Mouse (Mus musculus) stomach, postnatal 0 days (tissue): ENCODE results near the gene Ddx39b. TPM values are rescaled to one million over a fixed set of nuclear protein-coding genes. Genes with fewer than 3 reads are reported as not detected.
A peak's percentile ranks its signal among the peaks of the same experiment; 100 is the strongest.

Experiments
- ATAC-seq: fragments of 200-750 bp; cut with Nextera tagmentation; 2 replicates; pipeline ENCODE4 v1.8.0; 2017; ENCODE audit not compliant: low FRiP score, low TSS enrichment
- DNase-seq: peaks from one replicate; pipeline ENCODE4 v3.0.0-alpha.2; 2016; ENCODE audit warnings: low spot score
- H3K27ac ChIP-seq: fragments of 300-500 bp; sonication (generic); replicated peaks from 2 replicates; pipeline ENCODE4 v1.5.1; 2014; ENCODE audit warnings: mild to moderate bottlenecking, control low read depth
- H3K27me3 ChIP-seq: fragments of 300-500 bp; sonication (generic); 2 replicates; pipeline ENCODE4 v1.6.1; 2014; ENCODE audit warnings: low read length; ENCODE audit not compliant: control insufficient read depth, insufficient read depth
- H3K36me3 ChIP-seq: fragments of 300-500 bp; sonication (generic); 2 replicates; pipeline ENCODE4 v1.6.1; 2014; ENCODE audit warnings: low read length, mixed read lengths; ENCODE audit not compliant: control insufficient read depth, insufficient read depth
- H3K4me1 ChIP-seq: fragments of 300-500 bp; sonication (generic); replicated peaks from 2 replicates; pipeline ENCODE4 v1.6.1; 2014; ENCODE audit warnings: antibody characterized with exemption; ENCODE audit not compliant: control insufficient read depth, insufficient read depth
- H3K4me2 ChIP-seq: fragments of 300-500 bp; sonication (generic); replicated peaks from 2 replicates; pipeline ENCODE4 v1.6.1; 2014; ENCODE audit warnings: low read depth, mild to moderate bottlenecking, control low read depth, moderate library complexity
- H3K4me3 ChIP-seq: fragments of 300-500 bp; sonication (generic); 2 replicates; pipeline ENCODE4 v1.5.1; 2014; ENCODE audit warnings: low read depth, low read length, control low read depth
- H3K9ac ChIP-seq: fragments of 300-500 bp; sonication (generic); 2 replicates; pipeline ENCODE4 v1.6.1; 2014; ENCODE audit warnings: mild to moderate bottlenecking, low read length, control low read depth, mixed read lengths
- H3K9me3 ChIP-seq: fragments of 300-500 bp; sonication (generic); 2 replicates; pipeline ENCODE4 v1.6.1; 2016; ENCODE audit warnings: low read length; ENCODE audit not compliant: control insufficient read depth
- CTCF ChIP-seq: IDR thresholded peaks from 2 replicates; pipeline ENCODE4 v1.5.1; 2016; ENCODE audit warnings: antibody characterized with exemption, low read depth, mild to moderate bottlenecking, moderate library complexity
- EP300 ChIP-seq: optimal IDR thresholded peaks from 2 replicates; pipeline ENCODE3; 2016; ENCODE audit warnings: antibody characterized with exemption
- WGBS: fragments of 180-500 bp; shearing (Covaris S2); extraction: QIAGEN DNeasy Blood & Tissue Kit; methylation state at CpG from one replicate; pipeline ENCODE4 v1.1.7; 2014; 5-methylcytosine and 5-hydroxymethylcytosine counted together
- polyA plus RNA-seq: library from polyadenylated mRNA; unstranded; fragments of >200 nt; fragmentation: Nextera tagmentation; extraction: Ambion mirVana; gene quantifications from 2 replicates; pipeline ENCODE4 v1.2.1, GENCODE M21; 2015

Ddx39b gene
- polyA plus RNA-seq, 1 experiment from 2014 or later, result 143 TPM

DNA sequence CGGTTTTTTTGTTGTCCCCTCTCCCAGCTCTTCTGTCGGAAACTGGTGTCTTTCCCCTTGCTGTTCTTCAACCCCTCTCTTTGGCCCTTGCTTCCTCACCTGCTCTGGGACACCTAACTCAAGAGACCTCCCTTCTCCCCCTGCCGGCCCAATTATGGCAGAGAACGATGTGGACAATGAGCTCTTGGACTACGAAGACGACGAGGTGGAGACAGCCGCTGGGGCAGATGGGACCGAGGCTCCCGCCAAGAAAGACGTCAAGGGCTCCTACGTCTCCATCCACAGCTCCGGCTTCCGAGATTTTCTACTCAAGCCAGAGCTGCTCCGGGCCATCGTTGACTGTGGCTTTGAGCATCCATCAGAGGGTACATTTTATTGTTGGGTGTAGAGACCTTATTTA is 1.5 kb downstream of the Ddx39b start:
- Histone ChIP-seq H3K4me3 (peak overlapping the region; percentile 82), H3K36me3 (peaks cover 26% of the 10 kb centered on the region), H3K9ac (peak overlapping the region; percentile 98), H3K27me3 (no peaks in the 10 kb centered on the region), H3K27ac (peak overlapping the region; percentile 100), H3K9me3 (no peaks in the 10 kb centered on the region), H3K4me1 (peaks cover 7% of the 10 kb centered on the region), H3K4me2 (peak overlapping the region; percentile 83)
- ATAC-seq (no peak), DNase-seq (peak; percentile 55)
- under 1% methylated on average over 16 of the region's 16 CpGs for WGBS
- no peak for TF ChIP-seq EP300
- TF ChIP-seq CTCF, result peak; percentile 54

DNA sequence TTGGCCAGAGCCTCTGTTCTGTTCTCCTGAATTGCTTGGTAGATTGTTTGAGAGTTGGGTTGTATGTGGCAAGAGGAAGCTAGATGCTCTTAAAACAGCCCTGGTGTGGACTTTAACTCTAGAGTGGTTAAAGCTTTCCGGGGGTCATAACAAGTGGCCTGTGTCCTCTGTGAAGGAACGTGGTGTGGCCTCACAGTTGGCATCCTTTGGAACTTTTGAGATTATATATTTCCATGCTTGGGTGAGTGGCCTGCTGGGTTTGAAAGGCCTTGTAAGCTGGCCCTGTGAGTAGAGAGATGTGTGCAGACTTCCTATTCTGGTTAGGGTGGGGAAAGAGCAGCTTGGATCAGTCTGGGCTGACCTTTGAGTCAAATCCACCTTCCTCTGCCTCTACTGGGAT is 3.5 kb downstream of the Ddx39b start:
- no peak overlapping the region for H3K27ac ChIP-seq
- TF ChIP-seq CTCF (no peak), EP300 (no peak)
- H3K36me3 ChIP-seq, result peaks cover 42% of the 10 kb centered on the region
- H3K27me3 ChIP-seq, result no peaks in the 10 kb centered on the region
- WGBS, result 73% methylated on average over 2 of the region's 2 CpGs
- ATAC-seq (no peak), DNase-seq (no peak)
- no peak overlapping the region for H3K9ac ChIP-seq
- H3K4me1 ChIP-seq, result peaks cover 7% of the 10 kb centered on the region
- no peak overlapping the region for H3K4me3 ChIP-seq
- no peak overlapping the region for H3K4me2 ChIP-seq
- no peaks in the 10 kb centered on the region for H3K9me3 ChIP-seq

DNA sequence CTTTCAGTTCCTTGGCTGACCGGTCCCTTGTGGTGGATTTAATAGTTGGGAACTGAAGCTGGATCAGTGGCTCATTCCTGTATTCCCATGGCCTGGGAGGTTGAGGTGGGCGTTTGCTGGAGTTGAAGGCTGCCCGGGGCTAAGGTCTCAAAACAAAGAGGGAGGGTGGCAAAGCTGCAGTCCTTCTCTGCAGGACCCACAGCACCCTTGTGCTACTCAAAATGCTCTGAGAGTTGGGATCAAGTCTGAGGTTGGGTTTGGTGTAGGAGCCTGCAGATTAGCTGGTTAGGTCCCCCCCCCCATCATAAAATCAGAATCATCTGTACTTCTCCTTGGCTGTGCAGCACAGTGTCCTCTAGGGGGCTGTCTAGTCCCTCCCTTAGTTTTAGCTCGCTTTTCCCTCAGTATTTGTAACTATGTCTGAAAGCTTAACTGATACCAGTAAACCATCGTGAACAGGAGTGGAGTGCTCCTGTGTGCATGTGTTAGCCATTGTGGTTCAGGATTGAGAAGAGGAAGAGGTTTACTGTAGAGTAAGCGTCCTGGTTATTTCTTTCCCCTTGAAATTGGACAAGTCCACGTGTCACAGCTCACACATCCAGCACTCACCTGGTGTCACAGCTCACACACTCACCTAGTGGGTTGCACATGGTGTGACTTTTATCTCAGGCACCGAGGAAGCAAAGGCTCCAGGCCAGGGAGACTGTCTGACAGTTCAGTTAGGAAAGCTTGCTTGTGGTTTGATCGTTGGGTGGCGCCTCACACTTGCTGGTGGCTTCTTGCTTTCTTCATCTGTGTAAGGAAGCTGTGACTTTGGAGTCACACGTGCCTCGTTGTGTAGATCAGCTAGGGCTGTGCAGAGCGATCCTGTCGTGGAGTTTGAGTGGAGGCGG is 4.4 kb downstream of the Ddx39b start:
- ATAC-seq, result no peak
- peaks cover 4% of the 10 kb centered on the region for H3K4me1 ChIP-seq
- H3K36me3 ChIP-seq, result peaks cover 46% of the 10 kb centered on the region
- no peak overlapping the region for H3K9ac ChIP-seq
- TF ChIP-seq EP300 (no peak), CTCF (peak; percentile 68)
- no peak for DNase-seq
- H3K9me3 ChIP-seq, result no peaks in the 10 kb centered on the region
- H3K4me2 ChIP-seq, result no peak overlapping the region
- WGBS, result 71% methylated on average over 15 of the region's 15 CpGs
- H3K27ac ChIP-seq, result no peak overlapping the region
- H3K4me3 ChIP-seq, result no peak overlapping the region
- H3K27me3 ChIP-seq, result no peaks in the 10 kb centered on the region

DNA sequence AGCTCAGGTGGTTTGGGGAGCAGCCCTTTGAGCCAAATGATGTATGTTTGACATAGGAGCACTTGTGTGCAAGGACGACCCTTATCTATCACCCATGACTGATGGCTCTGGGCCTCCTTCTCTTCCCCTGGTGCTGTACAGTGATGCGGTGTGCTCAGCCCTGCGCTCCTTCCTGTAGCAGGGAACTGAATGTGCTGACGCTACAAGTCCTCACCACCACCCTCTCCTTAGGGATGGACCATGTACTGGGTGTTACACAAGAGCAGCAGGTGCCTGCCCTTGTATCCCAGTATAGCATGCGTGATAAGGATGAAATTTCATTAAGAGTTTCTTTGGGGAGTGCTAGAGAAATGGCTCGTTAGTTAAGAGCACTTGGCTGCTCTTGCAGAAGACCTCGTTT is 5.6 kb downstream of the Ddx39b start:
- Histone ChIP-seq H3K27ac (no peak overlapping the region), H3K4me3 (no peak overlapping the region), H3K27me3 (no peaks in the 10 kb centered on the region), H3K4me2 (no peak overlapping the region), H3K9me3 (no peaks in the 10 kb centered on the region), H3K9ac (no peak overlapping the region), H3K36me3 (peaks cover 51% of the 10 kb centered on the region), H3K4me1 (peaks cover 4% of the 10 kb centered on the region; the same call in 1 of the 2 replicates)
- WGBS, result 75% methylated on average over 7 of the region's 7 CpGs
- ATAC-seq, result no peak
- no peak for TF ChIP-seq EP300
- TF ChIP-seq CTCF, result no peak
- DNase-seq, result no peak

DNA sequence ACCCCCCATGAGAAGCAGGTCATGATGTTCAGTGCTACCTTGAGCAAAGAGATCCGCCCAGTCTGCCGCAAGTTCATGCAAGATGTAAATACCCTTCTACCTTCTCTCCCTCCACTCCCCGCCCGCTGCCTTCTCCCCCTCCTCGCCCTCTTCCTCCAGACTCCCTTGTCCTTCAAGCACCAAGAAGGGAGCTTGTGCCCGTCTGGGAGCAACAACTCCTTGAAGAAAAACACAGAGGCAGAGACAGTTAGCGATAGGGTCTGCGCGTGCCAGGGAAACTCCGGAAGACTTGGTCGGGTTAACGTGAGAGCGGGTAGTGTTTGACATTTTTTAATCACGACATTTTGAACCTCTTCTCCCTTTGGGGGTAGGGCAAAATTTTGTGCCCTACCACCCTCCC is 7.4 kb downstream of the Ddx39b start:
- H3K27me3 ChIP-seq, result no peaks in the 10 kb centered on the region
- H3K9ac ChIP-seq, result no peak overlapping the region
- no peak overlapping the region for H3K27ac ChIP-seq
- no peak overlapping the region for H3K4me2 ChIP-seq
- DNase-seq (no peak), ATAC-seq (no peak)
- 80% methylated on average over 14 of the region's 14 CpGs for WGBS
- no peak for TF ChIP-seq CTCF
- TF ChIP-seq EP300, result no peak
- peaks cover 59% of the 10 kb centered on the region for H3K36me3 ChIP-seq
- no peaks in the 10 kb centered on the region for H3K9me3 ChIP-seq
- H3K4me1 ChIP-seq, result no peaks in the 10 kb centered on the region; the same call in 1 of the 2 replicates
- H3K4me3 ChIP-seq, result no peak overlapping the region
